Mouse (Mus musculus): ENCODE measurements around the gene Cyp11a1. TPM values are rescaled to one million over a fixed set of nuclear protein-coding genes. Genes with fewer than 3 reads are reported as not detected.

Gene Cyp11a1
- total RNA-seq, 1 experiment, result 3.0 TPM

DNA sequence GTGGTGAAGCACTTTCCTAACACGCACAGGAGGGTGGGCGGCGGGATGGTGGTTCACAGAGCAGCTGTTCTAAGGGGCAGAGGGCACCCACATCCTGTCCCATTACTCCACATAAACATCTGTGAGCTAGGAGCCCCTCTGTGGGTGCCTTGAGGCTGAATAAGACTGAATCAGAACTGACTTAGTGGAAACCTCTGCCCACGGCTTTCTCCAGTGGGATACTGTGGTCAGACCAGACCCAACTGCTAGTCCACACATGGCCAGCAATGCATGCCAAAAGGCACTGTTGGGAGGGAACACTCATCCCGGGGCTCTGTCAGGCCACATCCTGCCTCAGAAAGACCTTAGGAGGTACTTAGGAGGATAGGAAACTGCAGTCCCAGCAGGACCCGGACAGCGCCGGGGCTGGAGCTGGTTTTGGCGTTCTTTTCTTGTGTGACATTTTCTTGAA, 34.0 kb upstream of the Cyp11a1 start:
- H3K4me3 ChIP-seq (ENCODE audit: insufficient read depth in 1 of 2, low read depth in 1 of 2, low read length in 2 of 2, poor library complexity in 1 of 2, severe bottlenecking in 1 of 2), result no peak overlapping the region

DNA sequence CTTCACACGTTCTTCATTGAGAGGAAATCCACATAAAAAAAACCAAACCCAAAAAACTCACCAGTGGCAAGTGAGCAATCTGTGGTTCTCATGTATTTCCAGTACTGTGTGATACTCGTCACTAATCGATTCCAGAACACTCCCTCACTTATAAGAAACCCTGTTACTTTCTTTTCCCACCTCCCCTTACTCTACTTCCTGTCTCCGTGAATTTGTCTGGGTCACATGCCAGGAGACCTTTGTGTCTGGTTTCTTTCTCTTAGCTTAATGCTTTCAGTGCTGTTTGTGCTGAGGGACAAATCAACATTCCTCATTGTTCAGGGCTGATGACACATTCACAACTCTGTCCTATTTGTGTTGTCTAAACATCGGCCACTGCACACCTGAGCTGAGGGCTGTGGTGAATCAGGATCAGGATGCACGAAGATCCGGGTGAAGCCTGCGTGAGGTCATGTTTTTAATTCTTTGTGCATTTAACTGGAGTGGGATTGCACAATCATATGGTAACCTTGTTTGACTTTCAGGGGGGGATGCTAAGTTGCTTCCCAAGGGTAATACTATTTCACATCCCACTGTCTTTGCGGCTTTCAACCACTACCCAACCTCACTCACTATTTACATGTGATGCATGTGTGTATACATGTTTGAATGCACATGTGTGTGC, 33.3 kb upstream of the Cyp11a1 start:
- Histone ChIP-seq H3K4me1 (ENCODE audit: control insufficient read depth in 2 of 2, insufficient read depth in 2 of 2, low read length in 2 of 2, poor library complexity in 1 of 2) (0 out of 4 replicates have a peak, but pooled peaks cover 0 to 2% of the 10 kb centered on the region in 2 experiments), H3K4me3 (ENCODE audit: insufficient read depth in 1 of 2, low read depth in 1 of 2, low read length in 2 of 2, poor library complexity in 1 of 2, severe bottlenecking in 1 of 2) (no peak overlapping the region), H3K9ac (ENCODE audit: insufficient read depth, low read depth, low read length, poor library complexity, severe bottlenecking) (no peak overlapping the region), H3K9me3 (ENCODE audit: control insufficient read depth, insufficient read depth, low read depth, low read length) (no peaks in the 10 kb centered on the region), H3K36me3 (ENCODE audit: control insufficient read depth, insufficient read depth, low read length, poor library complexity, severe bottlenecking) (no peaks in the 10 kb centered on the region), H3K27ac (ENCODE audit: insufficient read depth, low read depth, low read length, poor library complexity, severe bottlenecking) (no peak overlapping the region)
- in situ Hi-C loops (cut with MboI; ENCODE audit: low sequenced_read_pairs in 2 of 2, unreplicated experiment in 2 of 2), result no loop called here
- no peak for TF ChIP-seq MAFK (IDR thresholded peaks at IDR 0.05; ENCODE audit: insufficient read depth, low read depth, low read length)
- no peak for TF ChIP-seq ZC3H11A (IDR thresholded peaks at IDR 0.05; ENCODE audit: borderline replicate concordance, low read depth, low read length)
- TF ChIP-seq ZNF384 (IDR thresholded peaks at IDR 0.05; ENCODE audit: low read depth, low read length), result no peak
- TF ChIP-seq HCFC1 (IDR thresholded peaks at IDR 0.05; ENCODE audit: borderline replicate concordance, insufficient read depth, low read length), result no peak
- no peak for TF ChIP-seq CHD2 (IDR thresholded peaks at IDR 0.05; ENCODE audit: low read depth, low read length)
- no peak for DNase-seq (ENCODE audit: low read depth, low spot score)

More for the DNA sequence above, 34.0 kb upstream of the Cyp11a1 start:
- in situ Hi-C loops (cut with MboI; ENCODE audit: low sequenced_read_pairs in 2 of 2, unreplicated experiment in 2 of 2), result no loop called here
- Histone ChIP-seq H3K27ac (ENCODE audit: insufficient read depth, low read depth, low read length, poor library complexity, severe bottlenecking) (no peak overlapping the region), H3K36me3 (ENCODE audit: control insufficient read depth, insufficient read depth, low read length, poor library complexity, severe bottlenecking) (no peaks in the 10 kb centered on the region), H3K4me1 (ENCODE audit: control insufficient read depth in 2 of 2, insufficient read depth in 2 of 2, low read length in 2 of 2, poor library complexity in 1 of 2) (peaks cover under 1 to 3% of the 10 kb centered on the region in 2 experiments; a peak in 1 of 4 replicates), H3K9ac (ENCODE audit: insufficient read depth, low read depth, low read length, poor library complexity, severe bottlenecking) (no peak overlapping the region), H3K9me3 (ENCODE audit: control insufficient read depth, insufficient read depth, low read depth, low read length) (no peaks in the 10 kb centered on the region)
- no peak for DNase-seq (ENCODE audit: low read depth, low spot score)
- no peak for TF ChIP-seq ZNF384 (IDR thresholded peaks at IDR 0.05; ENCODE audit: low read depth, low read length)
- TF ChIP-seq CHD2 (IDR thresholded peaks at IDR 0.05; ENCODE audit: low read depth, low read length), result no peak
- TF ChIP-seq MAFK (IDR thresholded peaks at IDR 0.05; ENCODE audit: insufficient read depth, low read depth, low read length), result no peak
- TF ChIP-seq ZC3H11A (IDR thresholded peaks at IDR 0.05; ENCODE audit: borderline replicate concordance, low read depth, low read length), result no peak
- no peak for TF ChIP-seq HCFC1 (IDR thresholded peaks at IDR 0.05; ENCODE audit: borderline replicate concordance, insufficient read depth, low read length)

DNA sequence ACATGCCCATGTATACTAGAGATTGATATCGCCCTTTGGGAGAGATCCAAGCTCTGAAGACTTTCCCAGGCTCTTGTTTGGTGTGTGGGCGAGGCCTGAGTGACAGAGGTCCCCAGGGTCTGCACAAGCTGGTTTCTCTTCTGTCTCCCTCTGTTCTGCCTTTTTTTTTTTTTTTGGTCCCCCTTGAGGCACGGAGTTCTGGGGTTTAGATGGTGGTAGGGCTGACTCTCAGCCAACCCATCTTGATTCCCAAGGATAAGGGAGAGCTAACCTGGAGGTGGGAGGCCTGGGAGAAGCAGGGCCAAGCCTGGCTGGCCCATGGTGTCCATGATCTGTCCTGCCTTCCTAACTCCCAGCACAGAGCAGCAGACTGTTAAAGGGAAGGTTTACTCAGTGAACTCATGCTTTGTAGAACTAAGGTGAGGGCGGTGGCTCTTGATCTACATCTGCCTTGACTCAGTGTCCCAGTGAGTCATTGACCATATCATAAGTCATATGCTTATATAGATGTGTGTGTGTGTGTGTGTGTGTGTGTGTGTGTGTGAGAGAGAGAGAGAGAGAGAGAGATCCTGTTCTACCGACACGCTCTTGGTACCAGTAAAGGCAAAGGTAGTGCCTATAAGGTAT, 32.7 kb upstream of the Cyp11a1 start:
- Histone ChIP-seq H3K36me3 (ENCODE audit: control insufficient read depth, insufficient read depth, low read length, poor library complexity, severe bottlenecking) (no peaks in the 10 kb centered on the region), H3K4me3 (ENCODE audit: insufficient read depth in 1 of 2, low read depth in 1 of 2, low read length in 2 of 2, poor library complexity in 1 of 2, severe bottlenecking in 1 of 2) (no peak overlapping the region), H3K9ac (ENCODE audit: insufficient read depth, low read depth, low read length, poor library complexity, severe bottlenecking) (no peak overlapping the region), H3K9me3 (ENCODE audit: control insufficient read depth, insufficient read depth, low read depth, low read length) (no peaks in the 10 kb centered on the region), H3K27ac (ENCODE audit: insufficient read depth, low read depth, low read length, poor library complexity, severe bottlenecking) (no peak overlapping the region), H3K4me1 (ENCODE audit: control insufficient read depth in 2 of 2, insufficient read depth in 2 of 2, low read length in 2 of 2, poor library complexity in 1 of 2) (0 out of 4 replicates have a peak, but pooled peaks cover 0 to 2% of the 10 kb centered on the region in 2 experiments)
- no peak for DNase-seq (ENCODE audit: low read depth, low spot score)
- TF ChIP-seq ZNF384 (IDR thresholded peaks at IDR 0.05; ENCODE audit: low read depth, low read length), result no peak
- no peak for TF ChIP-seq HCFC1 (IDR thresholded peaks at IDR 0.05; ENCODE audit: borderline replicate concordance, insufficient read depth, low read length)
- no peak for TF ChIP-seq MAFK (IDR thresholded peaks at IDR 0.05; ENCODE audit: insufficient read depth, low read depth, low read length)
- TF ChIP-seq ZC3H11A (IDR thresholded peaks at IDR 0.05; ENCODE audit: borderline replicate concordance, low read depth, low read length), result no peak
- TF ChIP-seq CHD2 (IDR thresholded peaks at IDR 0.05; ENCODE audit: low read depth, low read length), result no peak
- in situ Hi-C loops (cut with MboI; ENCODE audit: low sequenced_read_pairs in 2 of 2, unreplicated experiment in 2 of 2), result no loop called here

DNA sequence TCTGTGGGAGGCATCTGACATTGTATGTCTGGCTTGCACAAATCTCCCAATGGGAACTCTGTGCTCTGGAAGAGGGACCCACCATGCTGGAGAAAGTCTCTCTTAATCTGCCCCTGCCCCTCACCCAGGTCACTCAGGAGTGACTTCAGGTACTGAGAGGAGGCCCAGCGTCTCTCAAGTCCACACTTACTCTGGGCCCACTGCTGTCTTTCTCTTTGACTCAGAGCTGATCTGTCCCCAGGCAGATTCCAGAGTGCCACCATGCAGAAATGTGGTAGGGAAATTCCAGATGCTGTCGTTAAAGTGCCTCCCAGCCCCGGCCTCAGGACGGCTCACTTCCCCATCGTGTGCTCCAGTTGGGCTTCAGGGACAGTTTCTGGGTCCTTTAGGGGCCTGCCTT, 32.0 kb upstream of the Cyp11a1 start:
- Histone ChIP-seq H3K4me1 (ENCODE audit: control insufficient read depth in 2 of 2, insufficient read depth in 2 of 2, low read length in 2 of 2, poor library complexity in 1 of 2) (no peaks in the 10 kb centered on the region), H3K9me3 (ENCODE audit: control insufficient read depth, insufficient read depth, low read depth, low read length) (no peaks in the 10 kb centered on the region), H3K36me3 (ENCODE audit: control insufficient read depth, insufficient read depth, low read length, poor library complexity, severe bottlenecking) (no peaks in the 10 kb centered on the region), H3K4me3 (ENCODE audit: insufficient read depth in 1 of 2, low read depth in 1 of 2, low read length in 2 of 2, poor library complexity in 1 of 2, severe bottlenecking in 1 of 2) (no peak overlapping the region), H3K27ac (ENCODE audit: insufficient read depth, low read depth, low read length, poor library complexity, severe bottlenecking) (no peak overlapping the region), H3K9ac (ENCODE audit: insufficient read depth, low read depth, low read length, poor library complexity, severe bottlenecking) (no peak overlapping the region)
- DNase-seq (ENCODE audit: low read depth, low spot score), result no peak
- in situ Hi-C loops (cut with MboI; ENCODE audit: low sequenced_read_pairs in 2 of 2, unreplicated experiment in 2 of 2), result no loop called here
- TF ChIP-seq ZNF384 (IDR thresholded peaks at IDR 0.05; ENCODE audit: low read depth, low read length) (no peak), ZC3H11A (IDR thresholded peaks at IDR 0.05; ENCODE audit: borderline replicate concordance, low read depth, low read length) (no peak), MAFK (IDR thresholded peaks at IDR 0.05; ENCODE audit: insufficient read depth, low read depth, low read length) (no peak), HCFC1 (IDR thresholded peaks at IDR 0.05; ENCODE audit: borderline replicate concordance, insufficient read depth, low read length) (no peak), CHD2 (IDR thresholded peaks at IDR 0.05; ENCODE audit: low read depth, low read length) (no peak)

Data from ES-E14 (cell line).